Mouse (Mus musculus): ENCODE results near the gene Ly6f. TPM values are rescaled to one million over a fixed set of nuclear protein-coding genes. Genes with fewer than 3 reads are reported as not detected.

Ly6f gene
- polyA plus RNA-seq (2016; fragmentation: Nextera tagmentation; extraction: Ambion mirVana) = not detected in 2 replicates

DNA sequence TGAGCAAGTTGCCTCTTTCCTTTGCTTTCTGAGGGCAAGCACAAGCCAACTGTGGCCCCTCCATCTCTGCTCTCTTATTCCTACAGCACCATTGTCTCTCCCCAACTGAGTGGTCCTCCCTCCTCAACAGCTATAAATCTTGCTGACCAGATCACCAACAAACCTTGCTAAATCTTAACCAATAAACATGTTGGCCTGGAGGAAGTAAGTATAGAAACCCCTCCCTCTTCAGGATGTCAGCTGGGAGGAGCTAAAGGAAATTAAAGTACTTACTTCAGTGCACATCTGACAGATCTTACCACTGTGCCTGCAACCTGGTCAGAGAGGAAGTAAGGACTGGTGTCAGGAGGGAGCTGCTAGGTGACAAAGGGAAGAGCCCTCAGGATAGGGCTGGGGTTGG lies at the start of gene Ly6f:
TSS of gene Ly6f (plus strand) at position 301 of the 400 bp plus-strand sequence.
- H3K4me1 ChIP-seq = no peaks in the 10 kb centered on the region
- H3K4me2 ChIP-seq (replicated peaks) = no peak within 1 kb of the TSS
- H3K36me3 ChIP-seq = no peaks in the 10 kb centered on the region
- H3K27me3 ChIP-seq = no peaks in the 10 kb centered on the region
- no peak within 1 kb of the TSS for H3K9ac ChIP-seq
- H3K9me3 ChIP-seq (replicated peaks) = no peaks in the 10 kb centered on the region
- no peak within 1 kb of the TSS for H3K27ac ChIP-seq
- ATAC-seq (ENCODE audit: low FRiP score) = no peak
- no peak within 1 kb of the TSS for H3K4me3 ChIP-seq

- no peak for ATAC-seq (ENCODE audit: low FRiP score)
- Histone ChIP-seq H3K9ac (no peak overlapping the region), H3K4me1 (no peaks in the 10 kb centered on the region), H3K27ac (no peak overlapping the region), H3K9me3 (replicated peaks) (no peaks in the 10 kb centered on the region), H3K4me3 (no peak overlapping the region), H3K4me2 (replicated peaks) (no peak overlapping the region), H3K27me3 (no peaks in the 10 kb centered on the region), H3K36me3 (no peaks in the 10 kb centered on the region)
Observed at GRCm38 (mm10) chr15:75221942-75222341, 46.3 kb upstream of the Ly6f start.

DNA sequence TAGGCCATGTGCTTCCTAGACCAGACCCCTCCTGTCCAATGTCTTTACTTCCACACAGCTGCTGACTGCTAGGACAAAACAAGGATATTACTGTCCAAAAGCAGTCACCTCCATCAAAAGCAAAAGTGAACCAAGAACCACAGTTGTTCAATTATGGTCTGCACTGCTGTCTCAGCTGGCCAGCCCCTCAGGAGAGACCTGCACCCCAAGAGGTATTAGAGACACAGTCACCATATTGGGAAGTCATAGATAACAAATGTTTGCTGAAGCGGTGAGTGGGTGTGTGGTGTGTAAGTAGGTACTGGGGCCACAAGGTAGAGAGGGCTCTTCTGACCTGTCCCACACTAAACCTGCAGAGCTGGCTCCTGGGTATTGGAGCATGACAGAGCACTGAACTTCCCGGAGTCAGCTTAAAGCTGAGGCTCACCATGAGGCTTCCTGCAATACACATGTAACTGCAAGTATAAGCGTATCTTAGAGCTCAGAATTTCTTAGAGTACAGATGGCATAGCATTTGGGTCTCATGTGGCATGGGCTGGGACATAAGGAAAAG lies 30.4 kb upstream of the Ly6f start:
- no peak overlapping the region for H3K4me2 ChIP-seq (replicated peaks)
- ATAC-seq (ENCODE audit: low FRiP score) = no peak
- WGBS = 87% methylated on average over 3 of the region's 3 CpGs

GRCm38 (mm10) chr15:75240558-75240957 lies 27.7 kb upstream of the Ly6f start:
- H3K4me3 ChIP-seq = no peak overlapping the region
- no peaks in the 10 kb centered on the region for H3K4me1 ChIP-seq
- H3K9ac ChIP-seq = no peak overlapping the region
- 92% methylated on average over 2 of the region's 2 CpGs for WGBS
- H3K36me3 ChIP-seq = no peaks in the 10 kb centered on the region
- no peaks in the 10 kb centered on the region for H3K27me3 ChIP-seq
- no peak overlapping the region for H3K27ac ChIP-seq
- ATAC-seq (ENCODE audit: low FRiP score) = no peak
- H3K4me2 ChIP-seq (replicated peaks) = no peak overlapping the region
- no peaks in the 10 kb centered on the region for H3K9me3 ChIP-seq (replicated peaks)

More for the DNA sequence above, 30.4 kb upstream of the Ly6f start:
- H3K4me1 ChIP-seq = no peaks in the 10 kb centered on the region
- H3K9ac ChIP-seq = no peak overlapping the region
- H3K27me3 ChIP-seq = no peaks in the 10 kb centered on the region
- H3K36me3 ChIP-seq = no peaks in the 10 kb centered on the region
- no peak overlapping the region for H3K27ac ChIP-seq
- no peaks in the 10 kb centered on the region for H3K9me3 ChIP-seq (replicated peaks)
- H3K4me3 ChIP-seq = no peak overlapping the region

- H3K4me2 ChIP-seq (replicated peaks) = no peak overlapping the region
- H3K9ac ChIP-seq = no peak overlapping the region
- H3K27me3 ChIP-seq = no peaks in the 10 kb centered on the region
- 75% methylated on average over 3 of the region's 3 CpGs for WGBS
- no peak overlapping the region for H3K4me3 ChIP-seq
- H3K36me3 ChIP-seq = no peaks in the 10 kb centered on the region
- no peak overlapping the region for H3K27ac ChIP-seq
- ATAC-seq (ENCODE audit: low FRiP score) = no peak
- H3K9me3 ChIP-seq (replicated peaks) = no peaks in the 10 kb centered on the region
- H3K4me1 ChIP-seq = no peaks in the 10 kb centered on the region
Observed at GRCm38 (mm10) chr15:75242756-75243640, 25.2 kb upstream of the Ly6f start.

DNA sequence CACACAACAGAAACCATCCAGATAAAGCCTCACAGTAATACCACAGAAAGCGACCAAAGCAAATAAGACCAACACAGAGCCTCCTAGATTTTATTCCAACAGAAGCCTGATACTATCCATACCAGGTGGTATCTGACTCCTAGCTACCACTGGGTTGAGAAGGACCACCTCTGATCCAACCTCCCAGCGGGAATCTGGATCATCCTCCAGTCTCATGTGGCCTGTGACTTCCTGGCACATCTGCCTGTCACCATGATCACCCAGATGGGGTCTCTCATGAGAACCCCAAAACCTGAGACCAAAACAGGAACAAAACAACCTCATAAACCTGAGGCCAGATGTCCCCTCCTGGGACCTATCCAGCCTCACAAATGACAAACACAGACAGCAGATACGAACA lies 13.6 kb upstream of the Ly6f start:
- no peaks in the 10 kb centered on the region for H3K27me3 ChIP-seq
- no peaks in the 10 kb centered on the region for H3K36me3 ChIP-seq
- H3K4me3 ChIP-seq = no peak overlapping the region
- no peaks in the 10 kb centered on the region for H3K4me1 ChIP-seq
- H3K27ac ChIP-seq = no peak overlapping the region
- no peak for ATAC-seq (ENCODE audit: low FRiP score)
- 88% methylated on average over 3 of the region's 3 CpGs for WGBS
- H3K4me2 ChIP-seq (replicated peaks) = no peak overlapping the region
- no peaks in the 10 kb centered on the region for H3K9me3 ChIP-seq (replicated peaks)
- no peak overlapping the region for H3K9ac ChIP-seq

GRCm38 (mm10) chr15:75265863-75266262 lies 2.4 kb upstream of the Ly6f start:
- H3K9ac ChIP-seq = no peak overlapping the region
- H3K4me1 ChIP-seq = no peaks in the 10 kb centered on the region
- no peak overlapping the region for H3K27ac ChIP-seq
- H3K27me3 ChIP-seq = no peaks in the 10 kb centered on the region
- no peak overlapping the region for H3K4me2 ChIP-seq (replicated peaks)
- no peak for ATAC-seq (ENCODE audit: low FRiP score)
- H3K4me3 ChIP-seq = no peak overlapping the region
- no peaks in the 10 kb centered on the region for H3K9me3 ChIP-seq (replicated peaks)
- no peaks in the 10 kb centered on the region for H3K36me3 ChIP-seq

DNA sequence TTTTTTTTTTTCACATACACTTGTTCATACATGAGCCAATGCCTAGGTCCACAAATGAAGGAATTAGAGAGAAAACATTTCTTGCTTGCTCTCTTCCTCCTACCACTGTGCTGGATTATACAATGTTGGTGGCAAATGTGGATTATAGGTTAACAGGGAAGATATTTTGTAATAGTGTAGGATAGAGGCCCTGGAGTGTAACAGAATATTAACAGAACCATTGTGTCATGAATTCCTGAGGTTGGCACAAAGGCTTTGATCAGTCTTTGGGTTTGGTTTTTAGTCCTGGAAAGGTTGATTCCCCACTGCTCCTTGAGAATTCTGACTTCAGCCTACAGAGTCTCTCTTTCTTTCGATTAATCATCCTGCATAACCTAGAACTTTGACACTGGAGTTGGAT lies 1.6 kb upstream of the Ly6f start:
- Histone ChIP-seq H3K4me3 (no peak overlapping the region), H3K4me2 (replicated peaks) (no peak overlapping the region), H3K27ac (no peak overlapping the region), H3K36me3 (no peaks in the 10 kb centered on the region), H3K4me1 (no peaks in the 10 kb centered on the region), H3K9me3 (replicated peaks) (no peaks in the 10 kb centered on the region), H3K27me3 (no peaks in the 10 kb centered on the region), H3K9ac (no peak overlapping the region)
- WGBS = 74% methylated on average over 1 of the region's 1 CpGs
- no peak for ATAC-seq (ENCODE audit: low FRiP score)

- Histone ChIP-seq H3K4me2 (replicated peaks) (no peak overlapping the region), H3K27ac (no peak overlapping the region), H3K4me1 (no peaks in the 10 kb centered on the region), H3K36me3 (no peaks in the 10 kb centered on the region), H3K9ac (no peak overlapping the region), H3K9me3 (replicated peaks) (no peaks in the 10 kb centered on the region), H3K27me3 (no peaks in the 10 kb centered on the region), H3K4me3 (no peak overlapping the region)
- no peak for ATAC-seq (ENCODE audit: low FRiP score)
- WGBS = 77% methylated on average over 5 of the region's 5 CpGs
Observed at GRCm38 (mm10) chr15:75268916-75269829, 952 bp downstream of the Ly6f start.

- no peak overlapping the region for H3K9ac ChIP-seq
- no peak for ATAC-seq (ENCODE audit: low FRiP score)
Observed at GRCm38 (mm10) chr15:75270169-75270568, 1.9 kb downstream of the Ly6f start.

DNA sequence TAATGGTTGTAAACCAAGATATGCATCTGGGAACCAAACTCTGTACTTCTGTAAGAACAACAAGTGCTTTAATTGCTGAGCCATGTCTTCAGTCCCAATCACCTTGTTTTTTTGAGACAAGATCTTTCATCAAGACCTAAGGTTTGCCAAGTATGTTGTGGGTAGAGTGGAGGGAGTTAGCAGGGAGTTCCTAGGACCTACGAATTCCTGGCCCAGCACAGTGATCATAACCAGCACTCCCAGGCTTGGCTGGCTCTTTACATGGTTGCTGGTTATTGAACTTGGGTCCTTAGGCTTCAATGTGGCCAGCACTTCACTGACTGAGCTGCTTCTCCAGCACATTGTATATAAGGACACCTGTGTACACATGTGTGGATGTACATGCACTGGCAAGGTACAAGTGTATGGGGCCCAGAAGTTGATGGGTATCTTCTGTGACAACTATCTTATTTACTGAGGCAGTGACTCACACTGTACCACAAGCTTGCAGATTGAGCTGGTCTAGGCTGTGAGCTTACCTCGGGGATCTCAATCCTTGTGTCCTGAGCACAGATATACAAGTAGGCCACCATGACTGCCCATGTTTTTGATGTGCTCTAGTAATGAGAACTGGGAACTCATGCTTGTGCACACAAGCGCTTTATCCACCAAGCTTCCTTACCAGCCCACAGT lies 2.6 kb downstream of the Ly6f start:
- H3K27me3 ChIP-seq = no peaks in the 10 kb centered on the region
- no peaks in the 10 kb centered on the region for H3K4me1 ChIP-seq
- H3K9ac ChIP-seq = no peak overlapping the region
- H3K36me3 ChIP-seq = no peaks in the 10 kb centered on the region
- H3K4me2 ChIP-seq (replicated peaks) = no peak overlapping the region
- no peak overlapping the region for H3K27ac ChIP-seq
- 80% methylated on average over 3 of the region's 3 CpGs for WGBS
- H3K9me3 ChIP-seq (replicated peaks) = no peaks in the 10 kb centered on the region
- no peak overlapping the region for H3K4me3 ChIP-seq
- ATAC-seq (ENCODE audit: low FRiP score) = no peak

More at GRCm38 (mm10) chr15:75270169-75270568, 1.9 kb downstream of the Ly6f start:
- H3K4me1 ChIP-seq = no peaks in the 10 kb centered on the region
- H3K4me3 ChIP-seq = no peak overlapping the region
- H3K27me3 ChIP-seq = no peaks in the 10 kb centered on the region
- no peaks in the 10 kb centered on the region for H3K36me3 ChIP-seq
- no peak overlapping the region for H3K4me2 ChIP-seq (replicated peaks)
- no peaks in the 10 kb centered on the region for H3K9me3 ChIP-seq (replicated peaks)
- H3K27ac ChIP-seq = no peak overlapping the region

GRCm38 (mm10) chr15:75271426-75271825 lies 3.2 kb downstream of the Ly6f start:
- no peaks in the 10 kb centered on the region for H3K9me3 ChIP-seq (replicated peaks)
- H3K4me3 ChIP-seq = no peak overlapping the region
- no peak overlapping the region for H3K4me2 ChIP-seq (replicated peaks)
- 80% methylated on average over 1 of the region's 1 CpGs for WGBS
- H3K9ac ChIP-seq = no peak overlapping the region
- no peaks in the 10 kb centered on the region for H3K36me3 ChIP-seq
- H3K27ac ChIP-seq = no peak overlapping the region
- H3K4me1 ChIP-seq = no peaks in the 10 kb centered on the region
- no peak for ATAC-seq (ENCODE audit: low FRiP score)
- no peaks in the 10 kb centered on the region for H3K27me3 ChIP-seq
